Mouse (Mus musculus): ENCODE measurements around the gene Tent4b. TPM values are rescaled to one million over a fixed set of nuclear protein-coding genes. Genes with fewer than 3 reads are reported as not detected.

Gene Tent4b
- total RNA-seq, 2 experiments from 2014 or later: 13.0 to 15.3 TPM

DNA sequence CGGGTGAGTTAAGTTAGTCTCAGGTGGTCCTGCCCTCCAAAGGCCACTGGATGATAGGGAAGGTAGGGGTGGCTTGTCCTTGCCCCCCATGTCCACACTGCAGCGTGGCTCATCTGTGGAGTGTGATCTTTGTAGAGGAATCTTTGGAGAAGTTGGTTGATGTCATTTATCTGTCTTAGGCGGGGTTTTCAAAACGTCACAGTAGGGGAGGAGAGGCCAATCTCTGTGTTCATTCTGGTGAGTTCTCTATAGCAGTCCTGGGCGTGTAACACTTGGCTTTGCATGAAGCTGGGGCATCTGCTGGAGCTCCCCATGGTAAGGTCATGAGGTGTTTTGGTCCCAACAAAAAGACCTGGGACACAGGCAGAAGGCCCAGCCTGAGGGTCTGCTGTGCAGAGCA, 75.1 kb downstream of the Tent4b start:
- no peak for DNase-seq (ENCODE audit: low spot score)

GRCm38 (mm10) chr8:88279220-88279619, 80.2 kb downstream of the Tent4b start:
- no peak for DNase-seq (ENCODE audit: low spot score)

GRCm38 (mm10) chr8:88279670-88280069, 80.7 kb downstream of the Tent4b start:
- no peak for DNase-seq (ENCODE audit: low spot score)

DNA sequence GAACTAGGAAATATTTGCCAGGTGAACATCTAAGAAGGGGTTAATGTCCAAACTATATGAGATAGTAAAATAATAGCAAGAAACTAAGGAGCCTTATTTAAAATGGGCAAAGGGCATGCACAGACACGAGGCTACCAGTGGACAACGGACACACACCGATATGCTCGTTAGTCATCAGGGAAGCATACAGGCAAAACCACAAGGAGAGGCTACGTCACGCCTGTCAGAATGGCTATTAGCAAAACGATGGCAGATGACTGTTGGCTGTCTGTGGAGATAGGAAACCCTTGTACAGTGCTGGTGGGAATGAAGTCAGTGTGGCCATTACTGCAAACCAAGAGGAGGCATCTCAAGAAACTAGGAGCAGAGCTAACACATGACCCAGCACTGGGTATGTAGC, 81.9 kb downstream of the Tent4b start:
- DNase-seq (ENCODE audit: low spot score): no peak

DNA sequence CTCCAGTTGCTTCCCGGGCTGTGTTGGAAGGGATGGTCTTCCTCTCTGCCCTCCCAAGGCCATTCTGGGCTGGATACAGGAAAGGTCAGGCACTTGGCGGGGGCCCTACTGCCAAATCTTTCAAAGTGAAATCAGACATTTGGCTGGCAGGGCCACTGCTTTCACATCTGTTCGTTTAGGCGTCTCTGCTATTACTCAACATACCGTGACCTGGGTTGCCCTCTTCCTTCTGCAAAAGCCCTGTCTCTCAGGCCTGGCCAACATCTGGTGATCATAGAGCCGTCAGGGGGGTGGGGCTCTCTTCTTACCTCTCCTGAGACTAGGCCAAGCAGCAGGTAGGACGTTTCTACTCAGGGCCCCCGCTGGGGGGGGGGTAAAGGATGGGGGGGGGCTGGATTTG, 83.7 kb downstream of the Tent4b start:
- peak; percentile 89 for DNase-seq (ENCODE audit: low spot score)

DNA sequence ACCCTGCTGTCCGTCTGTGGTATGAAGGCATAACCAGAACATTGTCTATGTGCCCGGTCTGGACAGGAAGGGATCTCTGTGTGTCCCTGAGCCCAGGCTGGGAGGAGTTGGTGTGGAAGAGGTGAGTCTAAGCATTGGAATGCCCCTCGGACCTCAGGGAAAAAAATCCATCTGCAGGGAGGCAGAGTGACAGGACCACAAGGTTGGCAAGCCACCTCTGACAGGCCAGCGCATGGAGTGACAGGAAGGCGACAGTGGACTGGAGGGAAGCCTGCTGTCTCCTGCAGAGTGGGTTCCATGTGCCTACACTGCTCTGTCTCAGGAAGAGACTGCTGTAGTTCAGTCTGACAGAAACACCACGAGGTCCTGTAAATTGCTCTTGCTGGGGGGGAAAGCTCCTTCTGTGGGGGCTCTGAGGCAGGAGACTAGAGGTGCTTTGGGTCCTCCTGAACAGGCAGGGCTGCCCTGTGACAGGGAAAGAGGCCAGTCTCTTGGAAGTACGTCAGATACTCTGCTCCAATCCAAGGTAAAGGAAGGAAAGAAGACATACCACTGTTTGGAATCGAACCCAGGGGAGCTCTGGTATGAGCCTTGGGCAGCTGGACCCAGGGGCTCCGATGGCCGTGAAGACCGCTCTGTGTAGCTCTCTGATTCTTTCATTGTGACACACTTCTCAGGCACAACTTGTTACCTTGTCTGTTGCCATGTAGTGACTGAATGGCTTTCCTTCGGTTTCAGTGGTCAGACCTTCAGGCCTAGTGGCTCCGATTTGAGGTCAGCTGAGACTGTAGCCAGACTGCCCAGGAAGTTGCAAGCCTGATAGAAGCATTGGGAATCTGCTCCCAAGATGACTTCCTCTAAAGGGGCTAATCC, 84.5 kb downstream of the Tent4b start:
- no peak for DNase-seq (ENCODE audit: low spot score)

- DNase-seq (ENCODE audit: low spot score): no peak
Measured at GRCm38 (mm10) chr8:88284738-88285137, 85.7 kb downstream of the Tent4b start.

DNA sequence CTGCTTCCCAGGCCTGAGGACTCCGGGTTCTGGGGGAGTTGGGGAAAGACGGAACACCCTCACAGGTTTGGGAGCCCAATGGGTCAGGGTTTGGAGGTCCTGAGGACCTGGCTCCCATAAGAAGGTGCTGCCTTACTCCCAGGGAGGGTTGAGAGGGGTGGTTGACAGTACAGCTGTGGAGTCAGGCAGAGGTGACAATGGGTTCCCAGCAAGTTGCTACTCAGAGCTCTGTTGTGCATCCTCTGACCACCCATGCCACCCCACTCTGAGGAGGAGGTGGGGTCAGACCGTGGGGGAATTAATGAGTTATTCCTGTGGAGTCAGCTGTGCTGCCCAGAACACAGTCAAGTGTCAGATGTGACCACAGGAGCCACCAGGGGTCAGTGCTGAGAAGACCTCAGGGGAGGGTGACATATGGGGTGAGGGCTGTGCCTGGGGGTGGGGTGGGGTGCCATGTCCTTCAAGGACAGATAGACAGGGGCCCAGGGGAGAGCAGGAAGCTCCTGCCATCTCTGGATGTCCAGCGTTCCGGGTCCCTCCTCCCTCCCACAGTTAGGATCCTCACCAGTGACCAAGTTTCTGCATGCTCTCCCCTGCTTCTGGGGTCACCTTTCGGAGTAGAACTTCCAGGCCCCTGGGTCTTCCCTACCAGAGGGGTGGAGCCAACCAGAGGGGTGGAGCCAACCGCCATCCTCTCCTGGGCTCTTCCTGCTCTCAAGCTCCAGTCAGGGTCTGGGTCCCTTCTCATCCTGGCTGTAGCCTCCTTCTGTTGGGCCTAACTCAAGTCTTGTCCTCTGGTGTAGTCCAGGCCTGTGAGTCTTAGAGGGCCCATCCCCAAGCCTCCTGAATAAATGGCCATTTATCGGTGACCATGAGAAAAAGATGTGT, 86.7 kb downstream of the Tent4b start:
- no peak for DNase-seq (ENCODE audit: low spot score)

DNA sequence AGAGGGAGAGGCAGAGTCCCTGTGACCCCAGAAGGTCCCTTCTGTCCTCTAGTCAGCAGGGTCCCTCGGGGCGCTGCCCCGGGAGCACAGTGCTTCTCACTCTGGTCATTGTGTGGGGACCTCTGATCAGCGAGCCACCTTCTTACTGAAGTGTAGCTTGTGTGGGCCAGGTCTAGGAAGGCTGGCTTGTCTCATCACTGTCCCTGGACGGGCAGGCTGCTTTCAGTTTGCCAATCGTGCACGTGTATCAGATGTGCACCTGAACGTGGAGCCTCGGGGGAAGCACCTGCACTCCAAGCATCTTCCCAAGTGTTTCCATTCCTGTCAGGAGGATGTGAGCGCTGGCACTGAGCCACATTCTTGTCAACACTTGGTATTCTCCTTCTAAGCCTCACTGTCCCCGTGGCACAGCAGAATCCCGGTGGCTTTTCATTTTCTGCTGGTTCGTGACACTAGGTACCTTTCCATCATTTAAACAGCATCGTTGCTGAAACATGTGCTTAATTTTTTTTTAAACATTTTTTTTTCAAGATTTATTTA, 87.5 kb downstream of the Tent4b start:
- DNase-seq (ENCODE audit: low spot score): no peak

- DNase-seq (ENCODE audit: low spot score): no peak
Measured at GRCm38 (mm10) chr8:88288622-88289242, 89.7 kb downstream of the Tent4b start.

- no peak for DNase-seq (ENCODE audit: low spot score)
Measured at GRCm38 (mm10) chr8:88289901-88290300, 90.9 kb downstream of the Tent4b start.

DNA sequence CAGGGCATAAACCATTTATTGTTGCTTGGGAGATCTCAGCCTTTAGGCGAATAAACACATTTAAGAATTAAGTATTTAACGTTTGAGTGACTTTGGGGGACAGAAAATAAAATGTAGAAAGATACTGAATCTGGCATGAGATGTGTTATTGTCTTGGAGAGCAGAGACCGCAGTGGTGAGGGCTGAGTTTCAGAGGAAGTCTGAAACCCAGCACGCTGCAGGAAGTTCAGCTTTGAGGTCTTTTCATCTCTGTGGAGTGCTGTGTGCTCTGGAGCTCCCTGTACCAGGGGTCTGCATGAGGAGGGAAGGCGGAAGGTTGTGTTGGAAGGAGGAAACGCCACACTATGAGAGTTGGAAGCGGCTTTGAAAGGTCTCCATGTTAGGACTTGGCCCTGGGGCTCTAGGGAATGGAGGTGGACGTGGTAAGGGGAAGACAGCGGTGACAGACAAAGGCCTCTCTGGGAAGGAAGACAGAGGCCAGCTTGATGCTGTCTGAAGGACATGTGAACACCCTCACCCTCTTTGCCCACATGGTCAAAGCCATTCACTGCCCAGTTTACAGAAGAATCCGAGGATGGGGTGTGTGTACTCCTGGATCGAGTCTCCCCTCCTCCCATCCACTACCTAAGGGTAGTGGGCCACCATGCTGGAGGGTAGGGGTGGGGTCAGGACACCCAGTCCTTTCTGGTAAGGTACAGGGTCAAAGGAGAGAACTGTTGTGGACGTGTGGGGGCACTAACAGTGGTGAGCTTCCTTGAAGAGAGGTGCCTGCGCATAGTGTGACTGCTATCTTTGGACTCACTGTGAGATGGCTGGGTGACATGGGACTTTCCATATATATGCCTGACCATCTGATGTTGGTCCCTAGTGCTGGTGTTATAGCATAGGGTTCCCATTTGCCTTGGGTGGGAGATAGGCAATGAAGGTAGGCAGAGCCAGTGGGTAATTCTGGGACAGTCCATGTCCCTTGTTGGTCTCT, 91.6 kb downstream of the Tent4b start:
- DNase-seq (ENCODE audit: low spot score): no peak

GRCm38 (mm10) chr8:88291305-88291690, 92.3 kb downstream of the Tent4b start:
- DNase-seq (ENCODE audit: low spot score): no peak

DNA sequence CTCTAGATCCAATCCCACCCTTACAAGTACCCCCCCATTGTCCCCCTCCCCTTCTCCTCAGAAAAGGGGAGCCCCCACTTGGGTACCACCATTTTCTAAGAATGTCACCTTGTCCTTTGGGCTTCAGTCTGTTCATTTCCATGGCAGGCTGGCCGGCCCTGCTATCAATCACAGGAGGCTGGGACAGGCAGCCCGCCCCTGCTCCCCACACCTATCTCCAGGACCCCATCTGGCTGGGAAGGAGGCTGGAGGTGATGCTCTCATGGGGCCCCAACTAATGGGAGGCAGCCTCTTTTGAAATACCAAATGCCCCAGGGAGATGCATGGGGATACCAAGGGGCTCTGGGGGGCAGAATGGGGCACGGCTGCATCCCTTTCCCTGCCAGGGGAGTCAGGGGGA, 93.9 kb downstream of the Tent4b start:
- DNase-seq (ENCODE audit: low spot score): no peak

GRCm38 (mm10) chr8:88293590-88294356, 94.8 kb downstream of the Tent4b start:
- no peak for DNase-seq (ENCODE audit: low spot score)

DNA sequence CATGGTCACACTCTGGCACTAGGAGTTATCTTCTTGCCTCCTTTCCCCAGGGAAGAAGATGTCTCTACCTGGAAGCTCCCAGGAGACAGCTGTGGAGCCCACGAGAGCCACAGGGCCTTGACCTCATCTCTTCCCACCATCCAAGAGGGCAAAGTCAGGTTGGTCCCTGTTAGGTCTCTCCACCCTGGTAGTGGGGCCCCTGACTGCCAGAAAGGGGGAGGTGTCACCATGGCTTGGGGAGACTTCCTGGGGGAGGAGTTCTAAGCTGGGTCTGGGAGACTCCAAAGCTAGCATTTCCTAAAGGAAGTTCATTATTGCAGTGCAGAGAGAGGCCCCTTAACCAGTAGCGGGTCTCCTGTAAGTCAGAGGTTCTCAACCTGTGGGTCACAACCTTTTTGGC, 96.0 kb downstream of the Tent4b start:
- no peak for DNase-seq (ENCODE audit: low spot score)

DNA sequence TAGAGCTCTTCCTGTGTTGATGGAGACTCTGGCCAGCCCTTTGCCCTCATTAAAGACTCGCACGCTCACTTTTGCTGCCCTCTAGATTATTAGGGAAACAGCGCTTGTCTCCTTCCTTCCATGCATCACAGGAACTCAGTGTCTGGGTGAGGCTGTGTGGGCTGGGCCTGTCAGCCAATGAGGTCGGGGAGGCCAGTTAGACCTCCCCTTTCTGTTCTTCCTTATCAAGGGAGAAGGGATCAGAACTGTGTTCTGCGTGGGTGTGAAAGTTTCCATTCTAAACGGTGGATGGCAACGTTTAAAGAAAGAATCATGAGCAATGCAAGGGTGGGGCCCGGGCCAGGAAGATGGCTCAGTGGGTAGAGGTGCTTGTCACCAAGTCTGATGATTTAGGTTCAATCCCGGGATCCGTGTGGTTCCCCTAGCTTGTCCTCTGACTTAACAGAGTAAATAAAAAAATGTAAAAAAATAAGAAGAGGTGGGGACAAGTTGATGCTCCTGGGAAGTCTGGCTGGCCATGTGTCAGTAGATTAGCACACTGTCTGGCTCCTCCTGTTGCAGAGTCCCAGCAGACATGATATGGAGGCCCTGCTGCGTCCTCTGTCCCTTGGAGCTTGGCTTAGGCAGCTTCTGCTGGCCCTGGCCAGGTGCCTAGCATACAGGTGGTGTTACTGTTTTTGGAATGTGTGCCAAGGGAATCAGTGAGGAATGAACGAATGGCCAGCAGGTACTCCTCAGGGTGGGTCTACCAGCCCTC, 99.1 kb downstream of the Tent4b start:
- DNase-seq (ENCODE audit: low spot score): no peak

DNA sequence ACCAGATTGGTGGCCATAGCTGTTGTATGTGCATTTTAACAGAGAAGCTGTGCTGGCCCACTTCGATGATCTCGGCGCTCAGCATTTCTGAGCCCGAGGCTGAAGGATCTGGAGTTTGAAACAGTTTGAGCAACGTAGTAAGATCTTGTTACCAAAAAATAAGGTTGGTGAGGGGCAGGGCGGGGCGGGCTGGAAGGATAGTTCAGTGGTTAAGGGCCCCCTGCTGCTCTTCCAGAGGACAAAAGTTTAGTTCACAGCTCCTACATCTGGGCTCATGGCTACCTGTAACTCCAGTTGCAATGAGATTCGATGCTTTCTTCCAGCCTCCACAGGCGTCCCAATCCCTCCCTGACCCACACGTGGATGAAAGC, 99.7 kb downstream of the Tent4b start:
- DNase-seq (ENCODE audit: low spot score): no peak

Data from gastrocnemius, adult 18-20 months (tissue).